Mouse (Mus musculus) fibroblast of lung, adult 2 months (primary cell): ENCODE data around the gene Naaladl1.
A peak's percentile ranks its signal among the peaks of the same experiment; 100 is the strongest.
"Not testable (repeated sequence)": the region's sequence is repeated elsewhere in the genome, so short reads cannot be mapped to it uniquely, and the experiment has no call there.

Source experiments
- DNase-seq: peaks from one replicate; pipeline ENCODE4 v3.0.0-alpha.2; 2011; ENCODE audit warnings: low read depth

Gene Naaladl1

GRCm38 (mm10) chr19:6130414-6131128 is 25.0 kb downstream of the Naaladl1 start:
- not testable (repeated sequence) for DNase-seq

- DNase-seq = no peak
These were observed 26.7 kb downstream of the Naaladl1 start for GRCm38 (mm10) chr19:6132171-6132827.

- DNase-seq = not testable (repeated sequence)
These were observed 27.6 kb downstream of the Naaladl1 start for GRCm38 (mm10) chr19:6133197-6133596.

- DNase-seq = peak; percentile 74
These were observed 30.8 kb downstream of the Naaladl1 start for GRCm38 (mm10) chr19:6136397-6136796.

GRCm38 (mm10) chr19:6139701-6140100 is 34.1 kb downstream of the Naaladl1 start:
- DNase-seq = no peak

GRCm38 (mm10) chr19:6140374-6140677 is 34.7 kb downstream of the Naaladl1 start:
- DNase-seq = no peak

- DNase-seq = peak; percentile 87
These were observed 35.3 kb downstream of the Naaladl1 start, which contains the start of gene Batf2 for GRCm38 (mm10) chr19:6140678-6141393. Gene Batf2 (plus strand): TSS chr19:6140983.

GRCm38 (mm10) chr19:6141394-6141749 is 35.8 kb downstream of the Naaladl1 start, which contains the start of gene Arl2:
Gene Arl2 (minus strand): TSS chr19:6141548.
- peak; percentile 82 for DNase-seq

- no peak for DNase-seq
These were observed 39.3 kb downstream of the Naaladl1 start for GRCm38 (mm10) chr19:6144842-6145241.

GRCm38 (mm10) chr19:6155174-6155573 is 49.6 kb downstream of the Naaladl1 start:
- no peak for DNase-seq

- no peak for DNase-seq
These were observed 50.8 kb downstream of the Naaladl1 start for GRCm38 (mm10) chr19:6156372-6156771.

GRCm38 (mm10) chr19:6157220-6157619 is 51.6 kb downstream of the Naaladl1 start:
- no peak for DNase-seq

- DNase-seq = no peak
These were observed 58.4 kb downstream of the Naaladl1 start for GRCm38 (mm10) chr19:6163872-6164547.
